Mouse (Mus musculus): ENCODE measurements at regions not wholly inside any gene's neighbourhood (a gene's known extent, or its start where the extent isn't known, plus 50 kb on each side); places are given as distances from the start of the nearest gene placed in this dataset.

- peak; percentile 4 to 72 for DNase-seq
These were observed 830.9 kb upstream of the Tyrp1 start for GRCm38 (mm10) chr4:80002738-80003635.

GRCm38 (mm10) chr4:80003636-80004365 lies 830.1 kb upstream of the Tyrp1 start:
- DNase-seq = peak in 1 of 2 experiments; percentile 67

GRCm38 (mm10) chr4:80004366-80004700 lies 829.6 kb upstream of the Tyrp1 start:
- DNase-seq = no peak

- DNase-seq = peak in 1 of 2 experiments; percentile 33
These were observed 829.1 kb upstream of the Tyrp1 start for GRCm38 (mm10) chr4:80004788-80005187.

- no peak for DNase-seq
These were observed 806.0 kb upstream of the Tyrp1 start for GRCm38 (mm10) chr4:80027876-80028275.

GRCm38 (mm10) chr4:80047956-80048355 lies 786.0 kb upstream of the Tyrp1 start:
- DNase-seq = no peak

Data from kidney, postnatal 36 days (tissue).